Comparison of ENCODE assay signal across 15 mouse cellular contexts in the genomic region with DNA sequence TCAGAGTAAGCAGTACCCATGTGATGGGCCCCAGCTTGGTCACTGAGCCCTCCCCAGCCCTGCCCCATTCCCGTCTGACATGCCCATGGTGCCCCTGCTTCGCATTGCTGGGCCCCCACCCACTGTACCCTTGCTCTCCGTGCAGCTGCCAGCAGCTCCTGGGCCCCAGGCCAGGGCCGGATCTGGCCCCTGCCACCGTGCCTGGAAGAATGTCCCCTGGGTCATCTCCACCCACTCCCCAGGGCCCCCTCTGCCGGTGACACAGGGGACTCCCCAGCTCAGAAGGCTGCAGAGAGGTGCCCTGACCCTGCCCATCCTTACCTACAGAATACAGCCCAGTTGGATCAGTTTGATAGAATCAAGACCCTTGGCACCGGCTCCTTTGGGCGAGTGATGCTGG. TPM values are rescaled to one million over a fixed set of nuclear protein-coding genes. Genes with fewer than 3 reads are reported as not detected.
DNase-seq lines count a peak whose midpoint lies in the region; ATAC-seq and TF ChIP-seq lines count a peak whose summit lies in the region.
"Had no signal": no experiment of that assay in that cellular context is flagged by ENCODE, and none has a peak within 500 bp of the region (broad histone marks: within the 10 kb centered on the region; RNA-seq: fewer than 3 reads in every experiment).

No protein-coding gene starts in this region.

- H3K27ac ChIP-seq in thymus, adult 2 months (ENCODE audit: control insufficient read depth, insufficient read depth, low read length) = no peak overlapping the region
- H3K27ac ChIP-seq in heart, embryonic 15.5 days = peak overlapping the region; percentile 97
- no peak overlapping the region for H3K27ac ChIP-seq in midbrain, embryonic 16.5 days (ENCODE audit: low read length)
- H3K27ac ChIP-seq in limb, embryonic 10.5 days = no peak overlapping the region
- H3K27ac ChIP-seq: hindbrain, embryonic 15.5 days; limb, embryonic 12.5 days; lung, embryonic 15.5 days; midbrain, embryonic 10.5 days; neural tube, embryonic 12.5 days had no signal

- no peaks in the 10 kb centered on the region for H3K36me3 ChIP-seq in thymus, adult 2 months (ENCODE audit: control insufficient read depth, insufficient read depth, low read length)
- peaks cover 44% of the 10 kb centered on the region for H3K36me3 ChIP-seq in heart, embryonic 15.5 days
- H3K36me3 ChIP-seq in midbrain, embryonic 16.5 days (ENCODE audit: control insufficient read depth, insufficient read depth, low read length) = peaks cover 30% of the 10 kb centered on the region
- H3K36me3 ChIP-seq in limb, embryonic 10.5 days = peaks cover 80% of the 10 kb centered on the region

- H3K4me1 ChIP-seq in thymus, adult 2 months (replicated peaks; ENCODE audit: control insufficient read depth, insufficient read depth, low read length) = peaks cover 14% of the 10 kb centered on the region
- H3K4me1 ChIP-seq in heart, embryonic 15.5 days (replicated peaks) = peaks cover 50% of the 10 kb centered on the region
- H3K4me1 ChIP-seq in midbrain, embryonic 16.5 days (ENCODE audit: control insufficient read depth, insufficient read depth, low read length) = peaks cover 17% of the 10 kb centered on the region; the same call in 1 of the 2 replicates
- H3K4me1 ChIP-seq in limb, embryonic 10.5 days = peaks cover 20% of the 10 kb centered on the region

- peak overlapping the region; percentile 25; the same call in 1 of the 2 replicates for H3K9ac ChIP-seq in heart, embryonic 15.5 days
- H3K9ac ChIP-seq in midbrain, embryonic 16.5 days (ENCODE audit: low read depth, low read length) = no peak overlapping the region
- H3K9ac ChIP-seq: hindbrain, embryonic 15.5 days; limb, embryonic 12.5 days; lung, embryonic 15.5 days; neural tube, embryonic 12.5 days had no signal

- TF ChIP-seq POLR2A in thymus, adult 2 months (IDR thresholded peaks at IDR 0.05; ENCODE audit: control insufficient read depth, extremely low read depth, insufficient read depth, low read length, poor library complexity) = no peak

- no peaks in the 10 kb centered on the region for H3K27me3 ChIP-seq in thymus, adult 2 months (ENCODE audit: control insufficient read depth, insufficient read depth, low read length)
- no peaks in the 10 kb centered on the region for H3K27me3 ChIP-seq in heart, embryonic 15.5 days
- no peaks in the 10 kb centered on the region for H3K27me3 ChIP-seq in midbrain, embryonic 16.5 days (ENCODE audit: control insufficient read depth, insufficient read depth, low read depth, low read length)
- H3K27me3 ChIP-seq in limb, embryonic 10.5 days (ENCODE audit: low read depth, poor library complexity, severe bottlenecking) = no peaks in the 10 kb centered on the region
- H3K27me3 ChIP-seq: hindbrain, embryonic 15.5 days; limb, embryonic 12.5 days; lung, embryonic 15.5 days; neural tube, embryonic 12.5 days had no signal

- peak overlapping the region; percentile 19; the same call in 1 of the 2 replicates for H3K4me2 ChIP-seq in heart, embryonic 15.5 days
- no peak overlapping the region for H3K4me2 ChIP-seq in midbrain, embryonic 16.5 days (ENCODE audit: low read length)
- H3K4me2 ChIP-seq: hindbrain, embryonic 15.5 days; limb, embryonic 12.5 days; lung, embryonic 15.5 days; neural tube, embryonic 12.5 days had no signal

- H3K9me3 ChIP-seq in heart, embryonic 15.5 days (replicated peaks) = no peaks in the 10 kb centered on the region
- no peaks in the 10 kb centered on the region for H3K9me3 ChIP-seq in midbrain, embryonic 16.5 days (replicated peaks; ENCODE audit: control insufficient read depth, low read length, poor library complexity, severe bottlenecking)
- no peaks in the 10 kb centered on the region for H3K9me3 ChIP-seq in limb, embryonic 10.5 days (replicated peaks)
- H3K9me3 ChIP-seq: hindbrain, embryonic 15.5 days; lung, embryonic 15.5 days; midbrain, embryonic 10.5 days; neural tube, embryonic 12.5 days had no signal

- TF ChIP-seq CTCF in thymus, adult 2 months (IDR thresholded peaks at IDR 0.05; ENCODE audit: borderline replicate concordance, control insufficient read depth, extremely low read depth, insufficient read depth, low read length, poor library complexity) = no peak

- H3K4me3 ChIP-seq in thymus, adult 2 months (ENCODE audit: control insufficient read depth, insufficient read depth, low read length) = no peak overlapping the region
- no peak overlapping the region for H3K4me3 ChIP-seq in heart, embryonic 15.5 days
- no peak overlapping the region for H3K4me3 ChIP-seq in midbrain, embryonic 16.5 days (ENCODE audit: low read depth, low read length)
- H3K4me3 ChIP-seq in limb, embryonic 10.5 days = no peak overlapping the region
- H3K4me3 ChIP-seq: hindbrain, embryonic 15.5 days; limb, embryonic 12.5 days; lung, embryonic 15.5 days; midbrain, embryonic 10.5 days; neural tube, embryonic 12.5 days had no signal

- 92% methylated on average over 8 of the region's 8 CpGs for WGBS in thymus, adult 2 months
- 57% methylated on average over 8 of the region's 8 CpGs for WGBS in heart, embryonic 15.5 days
- WGBS in midbrain, embryonic 16.5 days = 87% methylated on average over 8 of the region's 8 CpGs
- 83% methylated on average over 8 of the region's 8 CpGs for WGBS in limb, embryonic 10.5 days

- DNase-seq in cerebellum, adult 9-11 months = peak; percentile 44
- no peak for DNase-seq in cerebellum, adult 8-10 months
- DNase-seq in thymus, postnatal 4 days = peak; percentile 23
- DNase-seq in thymus, adult 2 months = no peak
- DNase-seq in limb, embryonic 10.5 days (ENCODE audit: low spot score) = no peak
- DNase-seq in left cerebral cortex, adult 9 months (ENCODE audit: low spot score in 2 of 2) = no peak
- DNase-seq: cerebellum, adult 11-12 months; kidney, adult 9 months had no signal

- peak; percentile 77 for ATAC-seq in heart, embryonic 15.5 days (replicated peaks; ENCODE audit: insufficient number of reproducible peaks, insufficient read depth, low FRiP score, low read depth)
- ATAC-seq in midbrain, embryonic 16.5 days = no peak

RNA-seq across cellular contexts. Expression of a gene that starts 8.1 kb away (rescaled TPM):
- 57.8 and 59.0 TPM in 2 replicates for polyA plus RNA-seq in thymus, adult 2 months (2012; rRNA removed)
- 246 and 260 TPM in 2 replicates for polyA plus RNA-seq in heart, embryonic 15.5 days (2015; fragmentation: Nextera tagmentation; extraction: Ambion mirVana)
- 225 and 231 TPM in 2 replicates for polyA plus RNA-seq in midbrain, embryonic 16.5 days (2015; fragmentation: Nextera tagmentation; extraction: Ambion mirVana)
- 136 and 158 TPM in 2 replicates for polyA plus RNA-seq in limb, embryonic 10.5 days (2016; fragmentation: Nextera tagmentation; extraction: Ambion mirVana)

RNA-seq across cellular contexts. Expression of a gene that starts 16.6 kb away (rescaled TPM):
- 153 and 190 TPM in 2 replicates for polyA plus RNA-seq in thymus, adult 2 months (2012; rRNA removed)
- polyA plus RNA-seq in heart, embryonic 15.5 days (2015; fragmentation: Nextera tagmentation; extraction: Ambion mirVana) = 5.6 and 5.9 TPM in 2 replicates
- 5.4 and 6.3 TPM in 2 replicates for polyA plus RNA-seq in midbrain, embryonic 16.5 days (2015; fragmentation: Nextera tagmentation; extraction: Ambion mirVana)
- 10.3 and 12.5 TPM in 2 replicates for polyA plus RNA-seq in limb, embryonic 10.5 days (2016; fragmentation: Nextera tagmentation; extraction: Ambion mirVana)

RNA-seq across cellular contexts. Expression of a gene that starts 20.5 kb away (rescaled TPM):
- polyA plus RNA-seq in thymus, adult 2 months (2012; rRNA removed) = 1.1 and 1.2 TPM in 2 replicates
- polyA plus RNA-seq in heart, embryonic 15.5 days (2015; fragmentation: Nextera tagmentation; extraction: Ambion mirVana) = 0.74 and 0.90 TPM in 2 replicates
- 1.1 and 1.3 TPM in 2 replicates for polyA plus RNA-seq in midbrain, embryonic 16.5 days (2015; fragmentation: Nextera tagmentation; extraction: Ambion mirVana)
- polyA plus RNA-seq in limb, embryonic 10.5 days (2016; fragmentation: Nextera tagmentation; extraction: Ambion mirVana) = 0.28 and 0.73 TPM in 2 replicates

RNA-seq across cellular contexts. Expression of a gene that starts 25.5 kb away (rescaled TPM):
- 170 and 243 TPM in 2 replicates for polyA plus RNA-seq in thymus, adult 2 months (2012; rRNA removed)
- 55.8 and 63.3 TPM in 2 replicates for polyA plus RNA-seq in heart, embryonic 15.5 days (2015; fragmentation: Nextera tagmentation; extraction: Ambion mirVana)
- 6.1 and 6.7 TPM in 2 replicates for polyA plus RNA-seq in midbrain, embryonic 16.5 days (2015; fragmentation: Nextera tagmentation; extraction: Ambion mirVana)
- polyA plus RNA-seq in limb, embryonic 10.5 days (2016; fragmentation: Nextera tagmentation; extraction: Ambion mirVana) = 94.6 and 101 TPM in 2 replicates

RNA-seq across cellular contexts. Expression of a gene that starts 25.8 kb away (rescaled TPM):
- 0.75 and 1.1 TPM in 2 replicates for polyA plus RNA-seq in thymus, adult 2 months (2012; rRNA removed)
- polyA plus RNA-seq in heart, embryonic 15.5 days (2015; fragmentation: Nextera tagmentation; extraction: Ambion mirVana) = 0.76 and 0.93 TPM in 2 replicates
- 0.58 and 0.69 TPM in 2 replicates for polyA plus RNA-seq in midbrain, embryonic 16.5 days (2015; fragmentation: Nextera tagmentation; extraction: Ambion mirVana)
- 0.58 and 0.70 TPM in 2 replicates for polyA plus RNA-seq in limb, embryonic 10.5 days (2016; fragmentation: Nextera tagmentation; extraction: Ambion mirVana)

Comparison
In these comparisons a context has a peak if more than half of its experiments do, and no peak if none do; other contexts are left out.
1. DNase-seq: peak in cerebellum, adult 9-11 months (single experiment) and thymus, postnatal 4 days (single experiment); none in cerebellum, adult 8-10 months (single experiment), thymus, adult 2 months (single experiment), limb, embryonic 10.5 days (single experiment) and left cerebral cortex, adult 9 months (0 of 2).
2. RNA of a gene that starts 16.6 kb away (polyA plus RNA-seq): 153 to 190 TPM in thymus, adult 2 months; 10.3 to 12.5 TPM in limb, embryonic 10.5 days, 5.6 to 5.9 TPM in heart, embryonic 15.5 days and 5.4 to 6.3 TPM in midbrain, embryonic 16.5 days; every median in the first group is over 10 times any median in the second.